Mouse (Mus musculus) embryonic fibroblast, embryonic 13.5 days (primary cell): Measurements from ENCODE around the gene Ugt1a6b.

Source experiments
- CTCF ChIP-seq: IDR thresholded peaks from 2 replicates; pipeline ENCODE4 v1.5.1; 2011; ENCODE audit warnings: mild to moderate bottlenecking, control low read depth, low read length, moderate library complexity, borderline replicate concordance; ENCODE audit not compliant: insufficient read depth
- POLR2A ChIP-seq: IDR thresholded peaks from 2 replicates; pipeline ENCODE4 v1.6.1; 2011; ENCODE audit warnings: low read depth, mild to moderate bottlenecking, control low read depth, low read length, moderate library complexity

- no peak for TF ChIP-seq CTCF
- TF ChIP-seq POLR2A: no peak
These were observed 113.5 kb downstream of the Ugt1a6b start for GRCm38 (mm10) chr1:88216551-88216950.
